In genomic region chr2:153346221-153347182, GRCm38 (mm10) we compare ENCODE assay signal across 8 mouse cellular contexts. TPM values are rescaled to one million over a fixed set of nuclear protein-coding genes. Genes with fewer than 3 reads are reported as not detected.
DNase-seq lines count a peak whose midpoint lies in the region; ATAC-seq lines count a peak whose summit lies in the region.

No protein-coding gene starts in this region.

- DNase-seq in cerebellum, adult 11 months = peak; percentile 54
- peak; percentile 73 for DNase-seq in cerebellum, adult 9-11 months
- DNase-seq in gastrocnemius, postnatal 14 days = peak; percentile 62
- DNase-seq in hindlimb bud, embryonic 11.5 days (ENCODE audit: extremely low spot score, low read depth, low spot score) = peak; percentile 44
- DNase-seq in spleen, postnatal 36 days (ENCODE audit: low spot score in 2 of 2) = peak; percentile 56 to 63

- WGBS in limb, embryonic 15.5 days = under 1% methylated on average over 34 of the region's 76 CpGs
- under 1% methylated on average over 51 of the region's 76 CpGs for WGBS in midbrain, embryonic 15.5 days

- peak overlapping the region; percentile 63 for H3K4me2 ChIP-seq in limb, embryonic 15.5 days
- H3K4me2 ChIP-seq in midbrain, embryonic 15.5 days = peak overlapping the region; percentile 79

- no peak for ATAC-seq in cerebellum, adult (ENCODE audit: insufficient number of reproducible peaks, low FRiP score, low TSS enrichment)
- peak; percentile 70; the same call in 1 of the 2 replicates for ATAC-seq in limb, embryonic 15.5 days (ENCODE audit: insufficient number of reproducible peaks, low FRiP score, low TSS enrichment, low read depth)
- ATAC-seq in midbrain, embryonic 15.5 days (replicated peaks) = peak; percentile 29

- peak overlapping the region; percentile 95 for H3K9ac ChIP-seq in limb, embryonic 15.5 days
- H3K9ac ChIP-seq in midbrain, embryonic 15.5 days = peak overlapping the region; percentile 78

- peak overlapping the region; percentile 93 for H3K4me3 ChIP-seq in limb, embryonic 15.5 days
- H3K4me3 ChIP-seq in midbrain, embryonic 15.5 days = peak overlapping the region; percentile 70

- intact Hi-C loops in gastrocnemius, postnatal 14 days (cut with DNase I; ENCODE audit: low total_unique reads) = no loop called here

- H3K9me3 ChIP-seq in limb, embryonic 15.5 days = no peaks in the 10 kb centered on the region
- H3K9me3 ChIP-seq in midbrain, embryonic 15.5 days = no peaks in the 10 kb centered on the region

- peak overlapping the region; percentile 100 for H3K27ac ChIP-seq in limb, embryonic 15.5 days
- H3K27ac ChIP-seq in midbrain, embryonic 15.5 days = peak overlapping the region; percentile 95

- peaks cover 13% of the 10 kb centered on the region for H3K36me3 ChIP-seq in limb, embryonic 15.5 days
- H3K36me3 ChIP-seq in midbrain, embryonic 15.5 days (replicated peaks) = no peaks in the 10 kb centered on the region

- no peaks in the 10 kb centered on the region for H3K27me3 ChIP-seq in limb, embryonic 15.5 days
- H3K27me3 ChIP-seq in midbrain, embryonic 15.5 days (replicated peaks) = no peaks in the 10 kb centered on the region

- H3K4me1 ChIP-seq in limb, embryonic 15.5 days = peaks cover 30% of the 10 kb centered on the region
- H3K4me1 ChIP-seq in midbrain, embryonic 15.5 days = peaks cover 48% of the 10 kb centered on the region

RNA-seq across cellular contexts. Expression of gene Asxl1, which starts 0.9 kb away (rescaled TPM):
- 1 to 10 TPM; 9.5 TPM for total RNA-seq in gastrocnemius, postnatal 14 days (2021)
- polyA plus RNA-seq in limb, embryonic 15.5 days (2015; fragmentation: Nextera tagmentation; extraction: Ambion mirVana) = 9.6 and 10.5 TPM in 2 replicates
- 13.7 and 14.9 TPM in 2 replicates for polyA plus RNA-seq in midbrain, embryonic 15.5 days (2015; fragmentation: Nextera tagmentation; extraction: Ambion mirVana)

RNA-seq across cellular contexts. Expression of gene Kif3b, which starts 55.3 kb away (rescaled TPM):
- total RNA-seq in gastrocnemius, postnatal 14 days (2021) = 1 to 10 TPM; 4.4 to 4.9 TPM
- polyA plus RNA-seq in limb, embryonic 15.5 days (2015; fragmentation: Nextera tagmentation; extraction: Ambion mirVana) = 4.8 and 6.7 TPM in 2 replicates
- polyA plus RNA-seq in midbrain, embryonic 15.5 days (2015; fragmentation: Nextera tagmentation; extraction: Ambion mirVana) = 24.6 and 24.7 TPM in 2 replicates
